Mouse (Mus musculus): ENCODE results near the gene Dclk1.

The Dclk1 gene

GRCm38 (mm10) chr3:55539811-55540293 is 297.7 kb downstream of the Dclk1 start:
- DNase-seq (ENCODE audit: low read depth, low spot score): peak; percentile 90

DNA sequence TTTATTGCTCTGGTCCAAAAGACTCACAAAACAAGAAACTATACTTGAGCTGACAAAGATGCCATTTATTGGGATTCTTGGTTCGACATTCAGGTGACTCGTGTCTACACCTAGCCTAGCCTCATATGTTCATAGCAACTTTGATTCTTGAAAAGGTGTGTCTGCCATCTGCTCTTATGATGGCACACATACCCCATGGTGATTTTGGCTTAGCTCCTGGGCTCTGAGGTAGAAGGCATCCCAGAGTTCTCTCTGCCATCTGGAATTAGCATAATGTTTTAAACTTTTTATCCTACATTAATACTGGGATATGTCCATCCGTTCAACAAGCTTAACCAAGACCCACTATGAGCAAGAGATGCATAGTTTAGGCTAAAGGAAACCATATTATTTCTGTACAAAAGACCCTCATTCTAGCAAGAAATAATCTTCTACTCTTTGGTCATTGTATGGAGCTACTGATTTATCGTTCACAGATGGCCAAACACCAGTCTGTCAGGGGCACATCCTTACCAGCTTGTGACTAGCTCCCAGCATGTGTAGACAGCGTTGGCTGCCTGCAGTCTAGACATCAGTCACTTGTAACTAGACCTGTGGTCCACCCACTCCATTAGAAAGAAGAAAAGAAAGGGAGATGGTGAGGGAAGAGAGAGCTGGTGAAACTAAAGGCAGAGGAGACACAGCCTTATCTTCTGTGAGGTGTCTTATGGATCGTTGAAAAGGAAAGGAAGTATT is 298.4 kb downstream of the Dclk1 start:
- DNase-seq (ENCODE audit: low read depth, low spot score): peak; percentile 91

DNA sequence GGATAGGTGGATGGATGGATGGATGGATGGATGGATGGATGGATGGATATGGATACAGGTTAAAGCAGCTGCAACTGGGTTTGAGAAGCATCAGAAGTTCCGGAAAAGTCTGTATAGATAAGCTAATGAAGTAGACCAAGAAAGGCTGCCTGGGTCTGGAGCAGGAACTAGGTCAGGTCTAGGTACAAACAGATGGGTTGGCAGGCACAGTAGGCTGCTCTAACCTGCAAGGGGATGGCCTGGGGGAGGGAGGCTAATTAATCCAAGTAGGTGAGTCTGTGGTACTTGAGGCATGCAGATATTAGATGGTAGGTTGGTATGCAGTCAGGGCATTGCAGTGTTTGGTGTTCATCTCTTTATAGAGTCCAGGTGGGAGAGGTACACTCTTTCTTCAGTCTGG is 299.6 kb downstream of the Dclk1 start:
- peak; percentile 92 for DNase-seq (ENCODE audit: low read depth, low spot score)

DNA sequence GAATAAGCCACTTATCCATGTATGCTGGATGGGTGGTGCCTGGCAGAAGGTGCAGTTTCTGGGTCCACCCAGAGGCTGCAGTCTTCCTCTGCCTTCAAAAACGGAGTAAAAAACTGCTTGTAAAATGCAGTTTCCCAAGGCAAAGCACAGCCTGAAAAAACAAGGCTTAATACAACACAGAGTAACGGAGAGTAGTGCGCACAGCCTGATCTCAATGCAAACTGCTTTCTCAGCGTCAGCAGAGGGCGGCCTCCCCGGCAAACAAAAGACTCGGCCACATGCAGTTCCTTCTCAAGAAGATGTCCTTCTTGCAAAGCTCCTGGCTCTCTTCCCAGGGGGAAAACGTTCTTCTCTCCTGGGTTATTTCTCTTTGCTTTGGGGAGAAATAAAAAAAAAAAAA is 300.1 kb downstream of the Dclk1 start:
- DNase-seq (ENCODE audit: low read depth, low spot score): peak; percentile 94

DNA sequence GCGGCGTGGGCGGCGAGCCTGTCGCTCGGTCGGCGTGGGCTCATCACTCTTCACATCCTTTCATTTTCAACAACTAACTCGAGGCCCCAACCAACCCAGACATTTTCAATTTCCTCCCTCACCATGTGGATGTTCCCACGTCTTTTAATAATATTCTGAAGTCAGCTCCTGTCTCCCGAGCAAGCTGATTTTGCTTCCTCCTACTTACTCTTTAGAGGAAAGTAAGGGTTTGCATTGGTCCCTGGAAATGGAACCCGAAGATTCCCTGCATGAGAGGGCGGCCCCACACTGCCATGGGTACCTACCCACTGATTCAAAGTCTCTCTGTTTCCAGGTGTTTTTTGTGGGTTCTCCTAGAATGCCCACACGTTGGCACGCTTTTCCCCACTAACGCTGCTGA is 300.8 kb downstream of the Dclk1 start:
- DNase-seq (ENCODE audit: low read depth, low spot score): peak; percentile 84

GRCm38 (mm10) chr3:55543929-55544684 is 301.9 kb downstream of the Dclk1 start:
- DNase-seq (ENCODE audit: low read depth, low spot score): no peak

GRCm38 (mm10) chr3:55545296-55545695 is 303.1 kb downstream of the Dclk1 start:
- DNase-seq (ENCODE audit: low read depth, low spot score): no peak

GRCm38 (mm10) chr3:55545916-55546315 is 303.8 kb downstream of the Dclk1 start:
- no peak for DNase-seq (ENCODE audit: low read depth, low spot score)

DNA sequence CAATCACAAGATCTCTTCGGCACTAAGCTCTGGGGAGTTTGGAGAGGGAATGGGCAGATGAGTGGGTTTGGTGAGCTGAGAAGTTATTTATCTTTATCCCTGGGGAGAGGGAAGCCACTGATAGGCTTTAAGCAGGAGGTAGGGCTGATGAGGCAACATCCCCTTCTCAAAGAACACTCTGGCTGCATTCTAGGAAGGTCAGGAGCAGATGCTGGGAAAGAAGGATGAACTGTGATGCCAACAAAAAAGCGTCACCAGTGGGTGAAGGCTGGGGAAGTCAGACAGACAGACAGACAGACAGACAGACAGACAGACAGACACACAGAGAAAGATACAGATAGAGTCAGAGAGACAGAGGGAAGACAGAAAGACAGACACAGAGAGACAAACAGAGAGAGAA is 304.9 kb downstream of the Dclk1 start:
- DNase-seq (ENCODE audit: low read depth, low spot score): no peak

GRCm38 (mm10) chr3:55549376-55549775 is 307.2 kb downstream of the Dclk1 start:
- no peak for DNase-seq (ENCODE audit: low read depth, low spot score)

DNA sequence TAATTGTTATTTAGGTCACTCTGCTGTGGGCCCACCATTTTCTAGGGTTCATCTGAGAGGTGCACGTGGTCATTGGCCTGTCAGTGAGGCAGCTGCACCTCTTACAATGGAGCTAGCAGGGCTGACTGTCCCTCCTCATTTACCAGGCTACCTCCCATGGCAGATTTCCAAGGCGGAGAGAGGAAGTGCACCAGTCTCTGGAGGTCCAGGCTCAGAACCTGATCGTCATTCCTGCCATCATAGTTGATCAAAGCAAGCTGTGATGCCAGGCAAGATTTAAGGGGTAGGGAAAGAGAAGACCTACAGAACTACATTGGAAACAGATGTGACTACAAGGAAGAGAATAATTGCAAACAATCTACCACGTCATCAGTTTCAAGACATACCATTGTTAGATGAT is 308.8 kb downstream of the Dclk1 start:
- DNase-seq (ENCODE audit: low read depth, low spot score): no peak

DNA sequence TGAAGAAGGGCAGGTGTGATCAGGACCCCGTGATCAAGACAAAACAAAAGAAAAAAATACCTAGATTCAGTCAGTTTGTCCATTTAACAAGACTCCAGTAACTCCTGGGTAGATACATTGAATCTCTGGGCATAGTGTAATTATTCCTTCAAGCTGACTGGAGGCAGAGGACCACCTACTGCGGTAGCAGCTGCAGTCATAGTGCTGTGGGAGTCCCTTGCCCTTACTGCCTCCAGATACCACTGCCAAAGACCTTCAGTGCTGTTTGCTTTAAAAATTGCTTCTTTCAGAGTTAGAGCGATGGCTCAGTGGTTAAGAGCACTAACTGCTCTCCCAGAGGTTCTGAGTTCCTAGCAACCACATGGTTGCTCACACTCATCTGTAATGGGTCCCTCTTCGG is 309.7 kb downstream of the Dclk1 start:
- DNase-seq (ENCODE audit: low read depth, low spot score): peak; percentile 50

- no peak for DNase-seq (ENCODE audit: low read depth, low spot score)
Observed at GRCm38 (mm10) chr3:55553031-55553430, 310.9 kb downstream of the Dclk1 start.

- no peak for DNase-seq (ENCODE audit: low read depth, low spot score)
Observed at GRCm38 (mm10) chr3:55555848-55556247, 313.7 kb downstream of the Dclk1 start.

DNA sequence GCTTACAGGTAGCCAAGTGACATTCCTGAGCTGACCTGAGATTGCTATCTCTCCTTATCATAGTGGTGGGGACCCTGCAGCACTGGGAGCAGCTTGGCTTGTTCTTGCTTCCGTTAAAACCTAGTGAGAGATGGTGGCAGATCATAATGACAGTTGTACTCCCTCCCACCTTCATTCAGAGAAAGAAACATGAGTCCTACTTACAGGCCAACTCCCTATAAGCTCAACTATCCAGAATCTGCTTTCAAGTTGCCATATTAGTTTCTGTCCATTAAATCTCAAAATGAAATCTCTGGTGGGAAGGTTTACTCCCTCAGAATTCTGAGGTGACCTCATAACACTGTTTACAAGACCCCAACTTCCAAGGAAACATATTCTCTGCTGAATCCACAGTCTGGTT is 316.4 kb downstream of the Dclk1 start:
- DNase-seq (ENCODE audit: low read depth, low spot score): no peak

- no peak for DNase-seq (ENCODE audit: low read depth, low spot score)
Observed at GRCm38 (mm10) chr3:55567476-55567875, 325.3 kb downstream of the Dclk1 start.

- DNase-seq (ENCODE audit: low read depth, low spot score): no peak
Observed at GRCm38 (mm10) chr3:55569539-55569938, 327.4 kb downstream of the Dclk1 start.

DNA sequence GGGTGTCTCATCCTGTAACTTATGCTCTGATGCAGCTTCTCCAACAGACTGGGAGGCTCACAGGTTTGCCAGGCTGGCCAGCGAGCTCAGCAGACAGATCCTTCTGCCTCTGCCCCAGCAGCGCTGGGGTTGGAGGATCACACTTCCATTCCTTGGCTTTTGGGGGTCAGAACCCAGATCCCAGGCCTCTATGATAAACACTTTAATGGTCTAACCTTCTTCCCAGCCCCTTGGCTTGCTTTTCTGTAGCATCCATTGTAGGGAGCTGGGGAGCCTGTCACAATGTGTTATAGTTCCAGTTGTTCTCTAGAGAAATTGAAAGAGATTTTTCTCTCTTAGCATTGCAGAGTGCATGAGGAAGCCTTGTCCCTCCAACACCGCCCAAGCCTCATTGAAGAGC is 328.9 kb downstream of the Dclk1 start:
- DNase-seq (ENCODE audit: low read depth, low spot score): peak; percentile 16

DNA sequence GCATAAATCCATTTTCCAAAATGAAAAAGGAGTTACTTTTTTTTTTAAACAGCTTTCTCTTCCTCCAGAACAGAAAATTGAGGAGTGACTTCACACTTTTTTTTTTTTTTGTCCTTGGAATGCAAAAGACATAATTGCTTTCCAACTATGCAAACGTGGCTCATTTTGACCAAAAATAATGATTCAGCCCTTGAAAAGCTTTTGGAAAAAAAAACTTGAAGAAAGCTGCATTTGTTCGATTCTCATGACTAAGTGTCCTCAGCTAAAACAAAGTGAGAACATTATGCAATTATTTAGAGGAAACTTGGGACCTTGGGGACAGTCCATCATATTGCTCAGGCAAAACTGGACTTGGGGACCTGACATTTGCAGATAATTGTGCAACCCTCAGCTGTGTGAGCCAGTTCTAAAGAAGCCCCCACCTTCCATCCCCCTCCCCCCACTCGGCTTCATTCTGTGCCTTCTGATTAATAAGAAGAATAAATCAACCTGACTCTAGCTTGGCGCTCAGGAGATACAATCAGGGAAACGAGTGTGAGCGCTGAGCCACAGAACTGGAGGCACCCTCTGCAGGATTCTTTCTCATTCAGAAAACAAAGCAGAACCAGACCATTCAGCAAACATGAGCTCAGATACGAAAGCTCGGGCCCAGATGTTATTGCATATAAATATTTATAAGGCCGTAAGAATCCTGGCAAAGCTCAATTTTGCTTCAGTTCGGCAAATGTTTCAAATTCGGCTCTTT is 329.6 kb downstream of the Dclk1 start:
- DNase-seq (ENCODE audit: low read depth, low spot score): peak; percentile 74

- peak; percentile 45 for DNase-seq (ENCODE audit: low read depth, low spot score)
Observed at GRCm38 (mm10) chr3:55572297-55572681, 330.1 kb downstream of the Dclk1 start.

DNA sequence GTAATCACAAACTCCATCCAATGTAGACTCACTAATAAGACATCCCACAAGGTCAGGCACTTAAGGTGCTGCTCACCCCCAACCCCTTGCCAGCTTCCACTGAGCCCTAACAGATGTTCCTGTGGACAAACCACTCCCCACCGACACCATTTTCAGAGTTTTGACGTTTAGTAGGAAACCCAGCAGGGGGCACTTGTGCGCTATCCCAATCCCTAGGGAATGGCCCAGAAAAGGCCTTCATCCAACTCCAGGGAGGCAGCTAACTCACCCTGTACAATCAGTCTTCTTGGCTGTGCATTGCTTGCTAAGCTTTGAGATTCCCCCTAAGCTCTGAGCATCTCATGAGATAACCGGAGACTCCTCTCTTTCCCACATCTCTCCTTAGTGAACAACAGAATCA is 331.8 kb downstream of the Dclk1 start:
- DNase-seq (ENCODE audit: low read depth, low spot score): peak; percentile 66

- no peak for DNase-seq (ENCODE audit: low read depth, low spot score)
Observed at GRCm38 (mm10) chr3:55587434-55587971, 345.3 kb downstream of the Dclk1 start.

All from brain, adult 2 months (tissue).